Mouse (Mus musculus) liver, embryonic 14.5 days (tissue): Measurements from ENCODE around the gene Nacc2.

Source experiments
- CTCF ChIP-seq: IDR thresholded peaks from 2 replicates; pipeline ENCODE4 v1.5.1; 2016; ENCODE audit warnings: antibody characterized with exemption, low read depth, control low read depth
- EP300 ChIP-seq: IDR thresholded peaks from 2 replicates; pipeline ENCODE4 v1.6.1; 2016; ENCODE audit warnings: antibody characterized with exemption, low read depth

GRCm38 (mm10) chr2:26093897-26094296 lies 29.1 kb downstream of the Nacc2 start:
- TF ChIP-seq CTCF (no peak), EP300 (no peak)
